Mouse (Mus musculus) MEL (cell line): ENCODE results near the gene Gipr.
A peak's percentile ranks its signal among the peaks of the same experiment; 100 is the strongest.

Experiments used
- BHLHE40 ChIP-seq: IDR thresholded peaks from 2 replicates; pipeline ENCODE4 v1.6.1; 2012; ENCODE audit warnings: low read depth, mild to moderate bottlenecking, inconsistent platforms, low read length, improper control_type of control experiment, borderline replicate concordance
- CTCF ChIP-seq, 3 experiments: IDR thresholded peaks in 2 of 3; conservative IDR thresholded peaks in 1 of 3; 2 replicates each; pipeline ENCODE4 v1.5.1; 2011 to 2012; ENCODE audit warnings: low read length in 3 of 3, low read depth in 2 of 3, mild to moderate bottlenecking in 2 of 3, improper control_type of control experiment in 1 of 3, inconsistent platforms in 1 of 3, mixed read lengths in 1 of 3, moderate library complexity in 1 of 3; ENCODE audit not compliant: control insufficient read depth in 1 of 3, insufficient read depth in 1 of 3, poor library complexity in 1 of 3, severe bottlenecking in 1 of 3
- EP300 ChIP-seq, 2 experiments: IDR thresholded peaks; 2 replicates each; pipeline ENCODE4 v1.6.1; 2011; ENCODE audit warnings: improper control_type of control experiment in 2 of 2, low read length in 2 of 2, low read depth in 1 of 2, mild to moderate bottlenecking in 1 of 2
- MAX ChIP-seq: IDR thresholded peaks from 2 replicates; pipeline ENCODE4 v1.6.1; 2011; ENCODE audit warnings: low read length, improper control_type of control experiment
- POLR2A ChIP-seq, 2 experiments: IDR thresholded peaks; 2 replicates each; pipeline ENCODE4 v1.6.1; 2011 to 2012; ENCODE audit warnings: low read length in 2 of 2, mild to moderate bottlenecking in 2 of 2, control low read depth in 1 of 2, improper control_type of control experiment in 1 of 2, low read depth in 1 of 2, moderate library complexity in 1 of 2; ENCODE audit not compliant: control insufficient read depth in 1 of 2, insufficient read depth in 1 of 2, poor library complexity in 1 of 2
- TAL1 ChIP-seq: IDR thresholded peaks from 2 replicates; pipeline ENCODE4 v1.6.1; 2012; ENCODE audit warnings: mild to moderate bottlenecking, inconsistent platforms, low read length, moderate library complexity, mixed read lengths

- TF ChIP-seq MAX (no peak), EP300 (IDR thresholded peaks at IDR 0.05; ENCODE audit: low read depth in 1 of 2, low read length in 2 of 2) (0 out of 4 replicates have a peak, but pooled peaks of 1 of the 2 experiments have one; percentile 16), CTCF (IDR thresholded peaks at IDR 0.05 in 2 of 3, conservative IDR thresholded peaks at IDR 0.05 in 1 of 3; ENCODE audit: control insufficient read depth in 1 of 3, insufficient read depth in 1 of 3, low read depth in 2 of 3, low read length in 3 of 3, poor library complexity in 1 of 3, severe bottlenecking in 1 of 3) (0 out of 6 replicates have a peak, but pooled peaks of 1 of the 3 experiments have one; percentile 1), TAL1 (no peak), BHLHE40 (no peak), POLR2A (IDR thresholded peaks at IDR 0.05; ENCODE audit: control insufficient read depth in 1 of 2, insufficient read depth in 1 of 2, low read depth in 1 of 2, low read length in 2 of 2, poor library complexity in 1 of 2) (no peak)
Observed at GRCm38 (mm10) chr7:19165656-19166423, at the start of gene Gipr.
